In the genomic region with DNA sequence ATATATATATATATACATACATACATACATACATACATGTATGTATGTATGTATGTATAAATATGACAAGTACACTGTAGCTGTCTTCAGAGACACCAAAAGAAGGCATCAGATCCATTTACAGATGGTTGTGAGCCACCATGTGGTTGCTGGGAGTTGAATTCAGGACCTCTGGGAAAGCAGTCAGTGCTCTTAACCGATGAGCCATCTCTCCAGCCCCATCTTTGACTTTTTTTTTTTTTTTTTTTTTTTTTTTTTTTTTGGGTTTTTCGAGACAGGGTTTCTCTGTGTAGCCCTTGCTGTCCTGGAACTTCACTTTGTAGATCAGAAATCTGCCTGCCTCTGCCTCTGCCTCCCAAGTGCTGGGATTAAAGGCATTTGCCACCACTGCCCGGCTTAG, we compare ENCODE assay signal across 5 mouse cellular contexts. TPM values are rescaled to one million over a fixed set of nuclear protein-coding genes. Genes with fewer than 3 reads are reported as not detected.
"Had no signal": no experiment of that assay in that cellular context is flagged by ENCODE, and none has a peak within 500 bp of the region (broad histone marks: within the 10 kb centered on the region; RNA-seq: fewer than 3 reads in every experiment).

No protein-coding gene starts in this region.

RNA-seq across cellular contexts. Expression of gene Qrich2, which starts 2.3 kb away (rescaled TPM):
- total RNA-seq: neutrophil, adult 5-6 weeks had no signal
- polyA plus RNA-seq: neural tube, embryonic 13.5 days; neural tube, embryonic 14.5 days; neural tube, embryonic 15.5 days; stomach, embryonic 14.5 days had no signal
